Mouse (Mus musculus): Measurements from ENCODE around the gene Map3k7.

Gene Map3k7

DNA sequence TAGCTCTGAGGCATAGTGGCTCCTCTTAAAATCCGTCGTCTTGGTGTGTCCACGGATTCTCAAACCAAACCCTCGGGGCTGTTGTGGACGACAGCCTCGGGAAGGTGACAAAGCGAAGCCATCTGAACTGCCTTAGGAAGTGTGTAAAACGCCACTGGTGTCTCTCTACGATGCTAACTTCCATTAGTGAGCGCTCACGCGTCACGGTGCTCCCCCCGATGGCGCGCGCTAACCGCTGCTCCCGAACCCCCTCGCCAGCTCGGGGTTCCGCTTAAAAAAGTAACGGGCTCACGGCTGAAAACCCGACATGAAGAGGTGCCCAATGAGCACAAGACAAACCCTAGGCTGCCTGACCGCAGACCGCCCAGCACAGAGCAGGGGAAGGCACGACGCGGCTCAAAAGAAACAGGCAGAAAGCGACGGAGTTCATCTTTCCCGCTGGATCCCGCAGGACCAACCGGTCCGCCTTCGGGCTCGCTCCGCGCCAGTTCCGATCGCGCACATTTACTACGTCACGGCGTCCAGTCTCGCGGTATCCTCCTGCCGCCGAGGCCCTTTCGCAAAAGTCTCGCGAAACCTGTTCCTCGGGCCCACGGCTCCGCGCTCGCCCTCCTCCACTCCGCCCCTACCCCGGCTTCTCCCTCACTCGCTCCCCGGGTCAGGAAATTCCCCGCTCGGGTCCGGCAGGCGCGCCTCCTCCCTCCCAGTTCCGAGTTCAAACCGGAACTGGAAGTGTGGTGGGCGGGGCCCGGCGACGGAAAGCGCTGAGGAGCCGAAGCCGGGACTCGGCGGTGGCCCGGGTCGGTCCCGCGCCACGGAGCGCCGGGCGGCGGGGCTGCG lies at the start of gene Map3k7:
TSS of gene Map3k7 (plus strand) at position 744 of the 840 bp plus-strand sequence.
- DNase-seq (ENCODE audit: extremely low spot score, low spot score) = peak; percentile 96

GRCm38 (mm10) chr4:31915114-31915513 lies 48.8 kb upstream of the Map3k7 start:
- DNase-seq (ENCODE audit: extremely low spot score, low spot score) = no peak

DNA sequence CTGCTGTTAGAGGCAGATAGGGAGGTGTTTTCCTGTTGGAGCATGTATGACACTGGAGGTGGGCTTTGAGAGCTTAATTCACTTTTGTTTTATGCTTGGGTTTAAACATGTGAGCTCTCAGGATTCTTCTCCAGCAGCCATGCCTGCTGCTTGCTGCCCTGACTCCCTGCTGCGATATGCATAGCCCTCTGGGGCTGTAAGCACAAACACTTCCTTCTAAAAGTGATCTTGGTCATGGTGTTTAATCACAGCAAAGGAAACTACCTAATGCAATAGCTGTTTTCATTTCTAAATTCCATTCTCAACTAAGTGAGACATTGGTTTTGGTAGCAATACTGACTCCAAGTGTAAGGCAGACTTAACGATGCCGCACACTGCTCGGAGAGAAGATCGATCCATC lies 45.2 kb upstream of the Map3k7 start:
- DNase-seq (ENCODE audit: extremely low spot score, low spot score) = no peak

- DNase-seq (ENCODE audit: extremely low spot score, low spot score) = no peak
Measured at GRCm38 (mm10) chr4:31922215-31922614, 41.7 kb upstream of the Map3k7 start.

DNA sequence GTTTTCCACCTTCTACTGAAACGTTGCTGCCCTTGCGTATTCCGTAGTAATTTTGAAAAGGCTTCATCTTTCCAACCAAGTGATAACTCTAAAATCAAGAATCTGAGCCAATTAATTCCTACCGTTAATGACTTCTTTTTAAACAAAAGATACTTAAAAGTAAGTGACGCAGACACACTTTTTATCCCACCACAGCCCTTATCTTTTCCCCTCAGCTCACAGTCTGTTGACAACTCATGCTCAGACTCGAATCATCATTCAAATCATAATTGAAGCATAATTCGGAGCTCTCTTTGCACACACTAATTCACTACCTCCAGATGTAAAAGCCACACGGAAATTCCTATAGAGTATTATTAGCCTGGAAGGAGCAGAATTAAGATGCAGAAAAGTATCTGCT lies 40.5 kb upstream of the Map3k7 start:
- no peak for DNase-seq (ENCODE audit: extremely low spot score, low spot score)

DNA sequence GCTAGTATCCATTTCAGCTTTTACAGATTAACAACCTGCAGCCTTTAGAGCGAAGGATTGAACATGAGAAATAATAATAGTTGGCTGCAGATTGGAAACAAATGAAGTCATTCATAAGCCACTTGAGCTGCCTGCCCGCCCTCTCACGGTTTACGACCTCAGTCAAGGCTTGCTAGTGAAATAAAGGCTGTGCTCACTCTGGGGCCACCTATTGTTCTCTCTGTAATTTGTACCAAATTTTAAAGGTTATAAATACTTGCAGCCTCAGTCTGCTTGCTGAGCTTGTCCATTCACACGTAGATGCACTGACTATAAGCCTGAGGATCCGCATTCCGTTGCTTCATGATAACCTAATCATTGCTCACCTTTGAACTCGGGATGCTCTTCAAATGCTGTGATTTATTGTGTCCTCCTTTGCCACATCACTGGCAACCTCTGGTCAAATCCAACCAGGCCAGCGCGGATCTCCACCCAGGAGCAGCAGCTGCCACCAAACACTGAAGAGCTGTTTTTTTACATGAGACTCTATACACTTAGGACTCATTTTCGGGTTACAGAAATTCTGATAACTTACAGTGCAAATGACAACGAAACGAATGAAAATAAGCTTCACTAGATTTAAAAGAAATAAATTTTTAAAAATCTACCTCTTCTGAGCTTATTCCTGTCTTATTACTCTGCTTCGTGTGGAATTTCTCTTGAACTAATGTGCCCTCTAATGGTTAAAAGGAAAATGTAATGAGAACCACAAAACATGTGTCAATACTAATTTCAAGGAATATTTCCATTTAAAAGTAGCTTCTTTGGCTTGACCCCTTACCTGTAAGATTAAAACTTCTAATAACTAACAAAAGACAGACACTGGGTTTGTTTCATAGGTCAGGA lies 39.4 kb upstream of the Map3k7 start:
- peak; percentile 23 for DNase-seq (ENCODE audit: extremely low spot score, low spot score)

DNA sequence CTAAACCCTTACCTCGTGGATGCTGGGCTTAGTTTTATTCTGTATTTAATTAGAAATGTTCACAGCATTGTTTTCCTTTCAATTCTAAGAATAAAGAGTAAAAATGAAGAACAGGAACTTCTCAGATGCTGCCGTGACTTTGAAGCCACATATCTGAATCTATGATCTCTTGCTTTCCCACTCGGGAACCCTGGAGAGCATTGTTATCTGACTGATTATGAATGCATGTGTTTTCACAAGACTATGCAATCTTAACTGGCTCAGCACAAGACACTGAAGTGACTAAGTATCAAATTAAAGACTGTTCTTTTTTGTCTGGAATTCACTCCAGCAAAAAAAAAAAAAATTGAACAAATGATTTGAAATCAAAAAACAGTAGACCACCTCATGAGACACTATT lies 30.7 kb upstream of the Map3k7 start:
- DNase-seq (ENCODE audit: extremely low spot score, low spot score) = no peak

GRCm38 (mm10) chr4:31935831-31936306 lies 28.0 kb upstream of the Map3k7 start:
- no peak for DNase-seq (ENCODE audit: extremely low spot score, low spot score)

DNA sequence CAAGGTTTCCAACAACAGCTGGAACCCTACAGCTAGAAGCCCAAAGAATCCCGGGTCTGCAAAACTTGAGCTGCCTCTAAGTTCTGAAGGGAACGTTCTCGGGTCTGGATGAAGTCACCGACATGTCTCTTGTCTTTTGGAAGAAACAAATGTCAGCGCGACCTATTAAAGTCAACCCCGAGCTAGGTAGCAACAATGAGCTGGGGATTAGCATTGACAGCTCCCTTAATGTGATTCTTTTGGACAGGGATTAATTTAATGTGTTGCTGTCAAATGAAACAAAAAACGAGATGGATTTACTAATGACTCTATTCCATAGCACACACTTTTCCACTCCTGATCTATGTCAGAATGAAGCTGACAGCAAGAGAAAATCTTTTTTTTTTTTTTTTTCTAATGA lies 27.5 kb upstream of the Map3k7 start:
- DNase-seq (ENCODE audit: extremely low spot score, low spot score) = no peak

DNA sequence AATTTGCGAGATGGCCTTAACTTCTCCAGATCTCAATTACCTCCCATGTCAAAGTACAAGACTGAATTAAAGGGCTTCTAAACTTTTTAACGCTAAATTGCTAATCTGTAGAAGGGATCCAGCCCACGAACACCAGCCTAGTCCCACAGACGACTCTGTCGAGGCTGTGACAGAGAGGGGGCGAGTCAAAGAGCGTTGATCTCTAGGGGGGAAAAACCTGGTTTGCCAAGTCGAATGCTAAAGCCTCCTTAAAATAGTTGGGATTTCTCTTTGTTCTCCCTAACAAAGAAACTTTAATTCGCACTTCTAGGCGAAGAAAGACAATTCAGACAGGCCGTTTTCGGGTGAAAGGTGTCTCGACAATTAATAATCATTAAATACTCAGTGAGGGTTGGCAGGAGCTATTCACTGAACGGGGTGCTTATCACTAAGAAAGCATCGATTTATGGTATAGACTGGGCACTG lies 27.0 kb upstream of the Map3k7 start:
- peak; percentile 42 for DNase-seq (ENCODE audit: extremely low spot score, low spot score)

DNA sequence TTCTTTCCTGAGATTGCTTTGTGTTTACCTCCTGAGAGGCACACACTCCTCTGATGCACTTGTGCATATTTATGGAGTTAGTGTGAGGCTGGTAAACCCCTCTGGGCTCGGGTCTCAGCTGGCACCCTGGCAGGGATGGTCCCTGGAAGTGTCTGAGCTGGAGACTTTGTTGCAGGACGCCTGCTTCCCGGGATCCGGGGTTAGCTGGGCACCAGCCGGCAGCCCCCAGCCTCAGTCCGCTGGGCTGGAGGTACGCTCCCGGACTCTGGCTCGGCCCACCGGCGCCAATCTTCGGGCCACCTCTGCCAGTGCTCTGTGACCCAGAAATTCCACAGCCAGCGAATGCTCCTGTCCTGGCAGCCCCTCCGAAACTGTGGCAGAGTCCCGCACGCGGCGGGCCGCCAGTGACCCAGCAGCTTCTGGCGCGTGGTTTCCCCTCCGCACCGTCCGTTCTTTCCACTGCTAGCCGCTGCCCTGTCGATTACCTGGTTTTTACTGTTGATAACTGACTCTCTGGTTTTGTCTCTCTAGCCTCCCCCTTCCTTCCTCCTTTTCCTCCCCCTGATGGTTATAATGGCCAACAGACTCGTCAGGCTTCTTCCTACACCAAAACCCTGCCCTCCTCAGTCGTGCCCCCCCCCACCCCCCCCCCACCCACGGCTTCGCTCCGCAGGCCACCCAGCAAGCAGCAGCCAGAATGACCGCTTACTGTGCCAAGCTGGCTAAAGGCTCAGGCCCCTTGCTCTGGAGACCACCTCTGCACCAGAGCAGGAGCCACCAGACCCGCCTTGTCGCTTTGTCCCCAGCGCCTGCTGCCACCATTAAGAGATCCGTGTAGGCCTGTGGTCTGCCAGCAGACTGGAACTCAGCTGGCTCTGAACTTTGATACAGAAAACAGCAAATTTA lies 26.3 kb upstream of the Map3k7 start:
- peak; percentile 73 for DNase-seq (ENCODE audit: extremely low spot score, low spot score)

GRCm38 (mm10) chr4:31938416-31939106 lies 25.3 kb upstream of the Map3k7 start:
- no peak for DNase-seq (ENCODE audit: extremely low spot score, low spot score)

GRCm38 (mm10) chr4:31941616-31942015 lies 22.3 kb upstream of the Map3k7 start:
- no peak for DNase-seq (ENCODE audit: extremely low spot score, low spot score)

- DNase-seq (ENCODE audit: extremely low spot score, low spot score) = no peak
Measured at GRCm38 (mm10) chr4:31943045-31943444, 20.9 kb upstream of the Map3k7 start.

GRCm38 (mm10) chr4:31964194-31964875 lies 438 bp downstream of the Map3k7 start:
- DNase-seq (ENCODE audit: extremely low spot score, low spot score) = no peak

- DNase-seq (ENCODE audit: extremely low spot score, low spot score) = no peak
Measured at GRCm38 (mm10) chr4:31965208-31965607, 1.3 kb downstream of the Map3k7 start.

GRCm38 (mm10) chr4:31971437-31971836 lies 7.5 kb downstream of the Map3k7 start:
- DNase-seq (ENCODE audit: extremely low spot score, low spot score) = no peak

DNA sequence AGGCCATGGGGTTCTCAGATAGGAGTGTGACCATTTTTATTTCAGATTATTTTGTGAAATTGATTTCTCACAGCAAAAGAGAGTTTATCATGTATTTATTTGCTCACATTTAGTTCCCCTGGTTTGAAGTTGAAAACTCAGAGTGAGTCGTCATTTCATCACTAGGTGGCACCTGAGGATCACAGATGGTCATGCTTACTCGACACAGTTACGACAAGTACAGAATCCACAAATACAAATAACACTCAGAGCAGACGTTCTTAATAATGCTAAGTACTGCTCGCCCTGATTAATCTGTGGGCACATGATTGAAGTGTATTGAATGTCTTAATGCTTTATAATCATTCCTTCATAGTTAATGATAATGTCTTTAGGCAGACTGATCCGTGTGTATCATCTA lies 8.3 kb downstream of the Map3k7 start:
- no peak for DNase-seq (ENCODE audit: extremely low spot score, low spot score)

DNA sequence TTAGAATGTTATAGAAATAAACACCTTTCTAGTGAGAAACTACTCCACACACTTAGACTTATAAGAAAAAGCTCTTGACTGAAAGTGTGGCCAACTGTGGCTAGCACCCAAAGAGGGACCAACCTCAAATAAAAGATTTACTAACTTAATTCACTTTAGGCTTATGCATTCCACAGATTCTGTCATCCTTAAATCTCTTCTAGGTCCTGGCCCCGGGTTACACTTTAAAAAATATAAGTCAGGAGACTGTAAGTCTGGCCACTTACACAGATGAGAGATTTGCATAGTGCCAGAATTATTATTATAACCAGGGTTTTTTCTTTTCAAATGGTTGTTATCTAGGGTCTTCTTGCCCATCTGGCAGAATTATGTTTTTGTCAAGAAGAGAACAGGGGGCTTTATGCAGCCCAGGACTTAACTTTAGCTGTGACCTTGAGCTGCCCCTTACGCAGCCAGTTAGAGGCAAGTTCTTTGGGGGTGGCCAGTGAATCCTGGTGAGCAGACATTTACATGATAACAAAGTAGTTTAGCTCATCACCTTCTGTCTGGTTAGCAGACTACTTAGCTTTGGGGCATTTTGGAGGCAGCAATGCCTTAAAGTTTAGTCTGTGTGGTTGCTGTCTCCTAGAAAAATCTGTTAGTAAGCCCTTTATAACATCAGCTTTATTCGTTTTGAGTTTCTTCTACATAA lies 11.5 kb downstream of the Map3k7 start:
- no peak for DNase-seq (ENCODE audit: extremely low spot score, low spot score)
